Mouse (Mus musculus): ENCODE results near the gene Dnph1. TPM values are rescaled to one million over a fixed set of nuclear protein-coding genes. Genes with fewer than 3 reads are reported as not detected.

The Dnph1 gene
- polyA plus RNA-seq, 1 experiment from 2014 or later = 27.9 TPM

GRCm38 (mm10) chr17:46543661-46544060 lies 47.1 kb downstream of the Dnph1 start:
- H3K27ac ChIP-seq (ENCODE audit: low read depth, low read length) = no peak overlapping the region
- peaks cover 21% of the 10 kb centered on the region for H3K4me1 ChIP-seq (ENCODE audit: control insufficient read depth, insufficient read depth, low read length)
- H3K27me3 ChIP-seq (ENCODE audit: control insufficient read depth, insufficient read depth, low read length) = peaks cover 10% of the 10 kb centered on the region
- H3K9ac ChIP-seq (ENCODE audit: low read depth, low read length) = no peak overlapping the region
- peaks cover 3% of the 10 kb centered on the region for H3K36me3 ChIP-seq (ENCODE audit: control insufficient read depth, insufficient read depth, low read length)
- no peak overlapping the region for H3K4me3 ChIP-seq (ENCODE audit: low read depth, low read length)
- WGBS (ENCODE audit: insufficient replicate concordance) = 80% methylated on average over 12 of the region's 12 CpGs
- H3K9me3 ChIP-seq (replicated peaks; ENCODE audit: control insufficient read depth, low read length) = no peaks in the 10 kb centered on the region
- H3K4me2 ChIP-seq = no peak overlapping the region
- no peak for ATAC-seq (replicated peaks; ENCODE audit: insufficient number of reproducible peaks, low FRiP score, low TSS enrichment)

- H3K9ac ChIP-seq (ENCODE audit: low read depth, low read length) = peak within 1 kb of the TSS; percentile 73
- H3K27me3 ChIP-seq (ENCODE audit: control insufficient read depth, insufficient read depth, low read length) = 0 out of 2 replicates have a peak, but pooled peaks cover 2% of the 10 kb centered on the region
- peak within 1 kb of the TSS; percentile 35; the same call in 1 of the 2 replicates for H3K27ac ChIP-seq (ENCODE audit: low read depth, low read length)
- H3K36me3 ChIP-seq (ENCODE audit: control insufficient read depth, insufficient read depth, low read length) = peaks cover 19% of the 10 kb centered on the region
- peak within 1 kb of the TSS; percentile 81 for H3K4me2 ChIP-seq
- peak; percentile 43; the same call in 1 of the 2 replicates for ATAC-seq (replicated peaks; ENCODE audit: insufficient number of reproducible peaks, low FRiP score, low TSS enrichment)
- peak within 1 kb of the TSS; percentile 56 for H3K4me3 ChIP-seq (ENCODE audit: low read depth, low read length)
- H3K9me3 ChIP-seq (replicated peaks; ENCODE audit: control insufficient read depth, low read length) = no peaks in the 10 kb centered on the region
- WGBS (ENCODE audit: insufficient replicate concordance) = 3% methylated on average over 49 of the region's 49 CpGs
- peaks cover 24% of the 10 kb centered on the region for H3K4me1 ChIP-seq (ENCODE audit: control insufficient read depth, insufficient read depth, low read length)
These were observed 49.5 kb downstream of the Dnph1 start, which contains the start of gene Cul9 for GRCm38 (mm10) chr17:46545813-46546564. Gene Cul9, minus strand, starts transcription at chr17:46546388.

GRCm38 (mm10) chr17:46546591-46546990 lies 50.1 kb downstream of the Dnph1 start:
- no peaks in the 10 kb centered on the region for H3K9me3 ChIP-seq (replicated peaks; ENCODE audit: control insufficient read depth, low read length)
- WGBS (ENCODE audit: insufficient replicate concordance) = 10% methylated on average over 7 of the region's 7 CpGs
- peaks cover 24% of the 10 kb centered on the region for H3K4me1 ChIP-seq (ENCODE audit: control insufficient read depth, insufficient read depth, low read length)
- H3K27ac ChIP-seq (ENCODE audit: low read depth, low read length) = no peak overlapping the region
- no peak for ATAC-seq (replicated peaks; ENCODE audit: insufficient number of reproducible peaks, low FRiP score, low TSS enrichment)
- H3K36me3 ChIP-seq (ENCODE audit: control insufficient read depth, insufficient read depth, low read length) = peaks cover 24% of the 10 kb centered on the region
- H3K4me2 ChIP-seq = peak overlapping the region; percentile 81
- H3K9ac ChIP-seq (ENCODE audit: low read depth, low read length) = peak overlapping the region; percentile 73
- H3K4me3 ChIP-seq (ENCODE audit: low read depth, low read length) = peak overlapping the region; percentile 56
- H3K27me3 ChIP-seq (ENCODE audit: control insufficient read depth, insufficient read depth, low read length) = 0 out of 2 replicates have a peak, but pooled peaks cover 2% of the 10 kb centered on the region

GRCm38 (mm10) chr17:46546995-46547394 lies 50.5 kb downstream of the Dnph1 start:
- Histone ChIP-seq H3K9ac (ENCODE audit: low read depth, low read length) (0 out of 2 replicates have a peak overlapping the region, but pooled peaks have one; percentile 35), H3K4me1 (ENCODE audit: control insufficient read depth, insufficient read depth, low read length) (peaks cover 24% of the 10 kb centered on the region), H3K4me2 (peak overlapping the region; percentile 81), H3K36me3 (ENCODE audit: control insufficient read depth, insufficient read depth, low read length) (peaks cover 26% of the 10 kb centered on the region), H3K9me3 (replicated peaks; ENCODE audit: control insufficient read depth, low read length) (no peaks in the 10 kb centered on the region), H3K4me3 (ENCODE audit: low read depth, low read length) (0 out of 2 replicates have a peak overlapping the region, but pooled peaks have one; percentile 5), H3K27ac (ENCODE audit: low read depth, low read length) (no peak overlapping the region), H3K27me3 (ENCODE audit: control insufficient read depth, insufficient read depth, low read length) (0 out of 2 replicates have a peak, but pooled peaks cover 2% of the 10 kb centered on the region)
- ATAC-seq (replicated peaks; ENCODE audit: insufficient number of reproducible peaks, low FRiP score, low TSS enrichment) = no peak
- WGBS (ENCODE audit: insufficient replicate concordance) = 10% methylated on average over 8 of the region's 8 CpGs

GRCm38 (mm10) chr17:46547923-46548322 lies 51.4 kb downstream of the Dnph1 start:
- ATAC-seq (replicated peaks; ENCODE audit: insufficient number of reproducible peaks, low FRiP score, low TSS enrichment) = no peak
- Histone ChIP-seq H3K4me3 (ENCODE audit: low read depth, low read length) (no peak overlapping the region), H3K27me3 (ENCODE audit: control insufficient read depth, insufficient read depth, low read length) (0 out of 2 replicates have a peak, but pooled peaks cover 2% of the 10 kb centered on the region), H3K36me3 (ENCODE audit: control insufficient read depth, insufficient read depth, low read length) (peaks cover 31% of the 10 kb centered on the region), H3K4me2 (no peak overlapping the region), H3K27ac (ENCODE audit: low read depth, low read length) (no peak overlapping the region), H3K9ac (ENCODE audit: low read depth, low read length) (no peak overlapping the region), H3K4me1 (ENCODE audit: control insufficient read depth, insufficient read depth, low read length) (peaks cover 30% of the 10 kb centered on the region), H3K9me3 (replicated peaks; ENCODE audit: control insufficient read depth, low read length) (no peaks in the 10 kb centered on the region)
- WGBS (ENCODE audit: insufficient replicate concordance) = 22% methylated on average over 3 of the region's 3 CpGs

GRCm38 (mm10) chr17:46548741-46549140 lies 52.2 kb downstream of the Dnph1 start:
- H3K27ac ChIP-seq (ENCODE audit: low read depth, low read length) = no peak overlapping the region
- peaks cover 31% of the 10 kb centered on the region for H3K36me3 ChIP-seq (ENCODE audit: control insufficient read depth, insufficient read depth, low read length)
- H3K4me2 ChIP-seq = no peak overlapping the region
- H3K9me3 ChIP-seq (replicated peaks; ENCODE audit: control insufficient read depth, low read length) = no peaks in the 10 kb centered on the region
- 69% methylated on average over 11 of the region's 11 CpGs for WGBS (ENCODE audit: insufficient replicate concordance)
- no peak overlapping the region for H3K9ac ChIP-seq (ENCODE audit: low read depth, low read length)
- 0 out of 2 replicates have a peak, but pooled peaks cover 2% of the 10 kb centered on the region for H3K27me3 ChIP-seq (ENCODE audit: control insufficient read depth, insufficient read depth, low read length)
- peaks cover 38% of the 10 kb centered on the region for H3K4me1 ChIP-seq (ENCODE audit: control insufficient read depth, insufficient read depth, low read length)
- H3K4me3 ChIP-seq (ENCODE audit: low read depth, low read length) = no peak overlapping the region
- no peak for ATAC-seq (replicated peaks; ENCODE audit: insufficient number of reproducible peaks, low FRiP score, low TSS enrichment)

- Histone ChIP-seq H3K4me1 (ENCODE audit: control insufficient read depth, insufficient read depth, low read length) (peaks cover 43% of the 10 kb centered on the region), H3K36me3 (ENCODE audit: control insufficient read depth, insufficient read depth, low read length) (peaks cover 31% of the 10 kb centered on the region), H3K27ac (ENCODE audit: low read depth, low read length) (no peak overlapping the region), H3K4me2 (no peak overlapping the region), H3K4me3 (ENCODE audit: low read depth, low read length) (no peak overlapping the region), H3K27me3 (ENCODE audit: control insufficient read depth, insufficient read depth, low read length) (0 out of 2 replicates have a peak, but pooled peaks cover 2% of the 10 kb centered on the region), H3K9ac (ENCODE audit: low read depth, low read length) (no peak overlapping the region), H3K9me3 (replicated peaks; ENCODE audit: control insufficient read depth, low read length) (no peaks in the 10 kb centered on the region)
- ATAC-seq (replicated peaks; ENCODE audit: insufficient number of reproducible peaks, low FRiP score, low TSS enrichment) = no peak
- 38% methylated on average over 8 of the region's 8 CpGs for WGBS (ENCODE audit: insufficient replicate concordance)
These were observed 52.7 kb downstream of the Dnph1 start for GRCm38 (mm10) chr17:46549193-46549592.

All from heart, embryonic 11.5 days (tissue).